Mouse (Mus musculus): ENCODE measurements around the gene Pam. TPM values are rescaled to one million over a fixed set of nuclear protein-coding genes. Genes with fewer than 3 reads are reported as not detected.

Gene Pam
- polyA plus RNA-seq, 1 experiment: 14.7 TPM

GRCm38 (mm10) chr1:98082988-98083387, 12.5 kb downstream of the Pam start:
- no peak for DNase-seq (ENCODE audit: low read depth, low spot score)
- 88% methylated on average over 6 of the region's 6 CpGs for WGBS

- 61% methylated on average over 2 of the region's 2 CpGs for WGBS
- no peak for DNase-seq (ENCODE audit: low read depth, low spot score)
Measured at GRCm38 (mm10) chr1:98080431-98080830, 15.0 kb downstream of the Pam start.

GRCm38 (mm10) chr1:98079640-98080039, 15.8 kb downstream of the Pam start:
- WGBS: 22% methylated on average over 7 of the region's 7 CpGs
- DNase-seq (ENCODE audit: low read depth, low spot score): no peak

GRCm38 (mm10) chr1:98078735-98079134, 16.7 kb downstream of the Pam start:
- DNase-seq (ENCODE audit: low read depth, low spot score): no peak
- 93% methylated on average over 7 of the region's 7 CpGs for WGBS

GRCm38 (mm10) chr1:98073826-98074225, 21.6 kb downstream of the Pam start:
- 69% methylated on average over 4 of the region's 4 CpGs for WGBS
- no peak for DNase-seq (ENCODE audit: low read depth, low spot score)

- DNase-seq (ENCODE audit: low read depth, low spot score): no peak
- WGBS: 78% methylated on average over 2 of the region's 2 CpGs
Measured at GRCm38 (mm10) chr1:98073127-98073526, 22.3 kb downstream of the Pam start.

GRCm38 (mm10) chr1:98072045-98072444, 23.4 kb downstream of the Pam start:
- no peak for DNase-seq (ENCODE audit: low read depth, low spot score)
- 68% methylated on average over 6 of the region's 6 CpGs for WGBS

- WGBS: 79% methylated on average over 9 of the region's 9 CpGs
- no peak for DNase-seq (ENCODE audit: low read depth, low spot score)
Measured at GRCm38 (mm10) chr1:98071436-98071835, 24.0 kb downstream of the Pam start.

GRCm38 (mm10) chr1:98070743-98071325, 24.6 kb downstream of the Pam start:
- DNase-seq (ENCODE audit: low read depth, low spot score): no peak
- WGBS: 85% methylated on average over 5 of the region's 5 CpGs

GRCm38 (mm10) chr1:98068177-98068576, 27.3 kb downstream of the Pam start:
- 73% methylated on average over 4 of the region's 4 CpGs for WGBS
- no peak for DNase-seq (ENCODE audit: low read depth, low spot score)

GRCm38 (mm10) chr1:98062074-98062473, 33.4 kb downstream of the Pam start:
- 21% methylated on average over 2 of the region's 2 CpGs for WGBS
- DNase-seq (ENCODE audit: low read depth, low spot score): no peak

- DNase-seq (ENCODE audit: low read depth, low spot score): no peak
- 86% methylated on average over 1 of the region's 1 CpGs for WGBS
Measured at GRCm38 (mm10) chr1:98059401-98059800, 36.0 kb downstream of the Pam start.

- 77% methylated on average over 11 of the region's 11 CpGs for WGBS
- DNase-seq (ENCODE audit: low read depth, low spot score): no peak
Measured at GRCm38 (mm10) chr1:98056996-98057945, 38.2 kb downstream of the Pam start.

- no peak for DNase-seq (ENCODE audit: low read depth, low spot score)
- WGBS: 62% methylated on average over 6 of the region's 6 CpGs
Measured at GRCm38 (mm10) chr1:98056277-98056676, 39.2 kb downstream of the Pam start.

GRCm38 (mm10) chr1:98055591-98055990, 39.9 kb downstream of the Pam start:
- DNase-seq (ENCODE audit: low read depth, low spot score): no peak

GRCm38 (mm10) chr1:98053994-98054393, 41.5 kb downstream of the Pam start:
- DNase-seq (ENCODE audit: low read depth, low spot score): no peak

More at GRCm38 (mm10) chr1:98055591-98055990, 39.9 kb downstream of the Pam start:
- WGBS: 97% methylated on average over 8 of the region's 8 CpGs

GRCm38 (mm10) chr1:98053447-98053846, 42.0 kb downstream of the Pam start:
- 100% methylated on average over 2 of the region's 2 CpGs for WGBS
- no peak for DNase-seq (ENCODE audit: low read depth, low spot score)

More at GRCm38 (mm10) chr1:98053994-98054393, 41.5 kb downstream of the Pam start:
- WGBS: 96% methylated on average over 3 of the region's 3 CpGs

- WGBS: 87% methylated on average over 4 of the region's 4 CpGs
- DNase-seq (ENCODE audit: low read depth, low spot score): no peak
Measured at GRCm38 (mm10) chr1:98052775-98053174, 42.7 kb downstream of the Pam start.

- DNase-seq (ENCODE audit: low read depth, low spot score): no peak
- 34% methylated on average over 3 of the region's 3 CpGs for WGBS
Measured at GRCm38 (mm10) chr1:98051039-98051438, 44.4 kb downstream of the Pam start.

- whole genome bisulfite sequencing: 94% methylated on average over 7 of the region's 7 CpGs
- DNase-seq (ENCODE audit: low read depth, low spot score): no peak
Measured at GRCm38 (mm10) chr1:98049756-98050155, 45.7 kb downstream of the Pam start.
